Mouse (Mus musculus): ENCODE results near the gene Prdx5. TPM values are rescaled to one million over a fixed set of nuclear protein-coding genes. Genes with fewer than 3 reads are reported as not detected.

Gene Prdx5
- 144 and 154 TPM in 2 replicates for polyA plus RNA-seq (2016; fragmentation: Nextera tagmentation; extraction: Ambion mirVana)

- peak within 1 kb of the TSS; percentile 81 for H3K4me3 ChIP-seq
- WGBS, result under 1% methylated on average over 65 of the region's 65 CpGs
- peaks cover 39% of the 10 kb centered on the region for H3K4me1 ChIP-seq
- DNase-seq (ENCODE audit: extremely low spot score, low spot score), result peak; percentile 94
- no peaks in the 10 kb centered on the region for H3K27me3 ChIP-seq (ENCODE audit: poor library complexity, severe bottlenecking)
- H3K27ac ChIP-seq, result peak within 1 kb of the TSS; percentile 95
- H3K9me3 ChIP-seq, result no peaks in the 10 kb centered on the region
- H3K36me3 ChIP-seq (replicated peaks), result peaks cover 68% of the 10 kb centered on the region
Measured at GRCm38 (mm10) chr19:6909507-6910289, at the start of gene Prdx5, which contains the start of gene Trmt112. Prdx5 (minus strand) TSS chr19:6910106. Trmt112 (plus strand) TSS chr19:6909698.

DNA sequence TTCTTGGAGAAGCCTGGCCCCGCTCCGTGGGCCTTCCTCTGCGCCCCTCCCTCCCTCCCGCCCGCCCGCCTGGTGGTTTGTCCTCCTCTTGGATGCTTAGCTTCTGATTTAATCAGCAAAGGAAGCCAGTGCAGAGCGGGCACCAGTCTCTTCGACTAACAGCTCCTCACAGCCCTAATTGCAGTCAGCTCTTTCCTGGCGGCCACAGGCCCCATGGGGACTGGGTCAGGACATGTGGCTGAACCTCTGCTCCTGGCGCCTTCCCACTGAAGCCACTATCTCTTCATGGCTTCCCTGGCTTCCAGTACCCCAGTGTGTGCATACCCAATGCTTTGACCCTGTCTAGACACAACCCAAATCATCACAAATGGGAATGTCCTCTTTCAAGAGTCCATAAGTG is 46.6 kb upstream of the Prdx5 start:
- DNase-seq (ENCODE audit: extremely low spot score, low spot score), result no peak
- H3K4me1 ChIP-seq, result peaks cover 20% of the 10 kb centered on the region
- H3K27me3 ChIP-seq (ENCODE audit: poor library complexity, severe bottlenecking), result no peaks in the 10 kb centered on the region
- H3K27ac ChIP-seq, result no peak overlapping the region
- H3K9me3 ChIP-seq, result no peaks in the 10 kb centered on the region
- H3K4me3 ChIP-seq, result no peak overlapping the region
- peaks cover 67% of the 10 kb centered on the region for H3K36me3 ChIP-seq (replicated peaks)
- WGBS, result 89% methylated on average over 10 of the region's 10 CpGs

GRCm38 (mm10) chr19:6955424-6955823 is 45.5 kb upstream of the Prdx5 start:
- no peak for DNase-seq (ENCODE audit: extremely low spot score, low spot score)
- H3K4me3 ChIP-seq, result no peak overlapping the region
- peaks cover 23% of the 10 kb centered on the region for H3K4me1 ChIP-seq
- no peak overlapping the region for H3K27ac ChIP-seq
- WGBS, result 86% methylated on average over 7 of the region's 7 CpGs
- H3K27me3 ChIP-seq (ENCODE audit: poor library complexity, severe bottlenecking), result no peaks in the 10 kb centered on the region
- H3K36me3 ChIP-seq (replicated peaks), result peaks cover 64% of the 10 kb centered on the region
- no peaks in the 10 kb centered on the region for H3K9me3 ChIP-seq

- Histone ChIP-seq H3K36me3 (replicated peaks) (peaks cover 50% of the 10 kb centered on the region), H3K4me3 (peak overlapping the region; percentile 18; the same call in 1 of the 2 replicates), H3K9me3 (no peaks in the 10 kb centered on the region), H3K27me3 (ENCODE audit: poor library complexity, severe bottlenecking) (no peaks in the 10 kb centered on the region), H3K4me1 (peaks cover 33% of the 10 kb centered on the region), H3K27ac (no peak overlapping the region)
- no peak for DNase-seq (ENCODE audit: extremely low spot score, low spot score)
- WGBS, result 64% methylated on average over 9 of the region's 9 CpGs
Measured at GRCm38 (mm10) chr19:6954046-6954445, 44.1 kb upstream of the Prdx5 start.

GRCm38 (mm10) chr19:6952712-6953037 is 42.8 kb upstream of the Prdx5 start:
- no peak for DNase-seq (ENCODE audit: extremely low spot score, low spot score)
- Histone ChIP-seq H3K4me1 (peaks cover 33% of the 10 kb centered on the region), H3K9me3 (no peaks in the 10 kb centered on the region), H3K36me3 (replicated peaks) (peaks cover 42% of the 10 kb centered on the region), H3K27ac (peak overlapping the region; percentile 97), H3K27me3 (ENCODE audit: poor library complexity, severe bottlenecking) (no peaks in the 10 kb centered on the region), H3K4me3 (peak overlapping the region; percentile 69)
- 19% methylated on average over 3 of the region's 3 CpGs for WGBS

DNA sequence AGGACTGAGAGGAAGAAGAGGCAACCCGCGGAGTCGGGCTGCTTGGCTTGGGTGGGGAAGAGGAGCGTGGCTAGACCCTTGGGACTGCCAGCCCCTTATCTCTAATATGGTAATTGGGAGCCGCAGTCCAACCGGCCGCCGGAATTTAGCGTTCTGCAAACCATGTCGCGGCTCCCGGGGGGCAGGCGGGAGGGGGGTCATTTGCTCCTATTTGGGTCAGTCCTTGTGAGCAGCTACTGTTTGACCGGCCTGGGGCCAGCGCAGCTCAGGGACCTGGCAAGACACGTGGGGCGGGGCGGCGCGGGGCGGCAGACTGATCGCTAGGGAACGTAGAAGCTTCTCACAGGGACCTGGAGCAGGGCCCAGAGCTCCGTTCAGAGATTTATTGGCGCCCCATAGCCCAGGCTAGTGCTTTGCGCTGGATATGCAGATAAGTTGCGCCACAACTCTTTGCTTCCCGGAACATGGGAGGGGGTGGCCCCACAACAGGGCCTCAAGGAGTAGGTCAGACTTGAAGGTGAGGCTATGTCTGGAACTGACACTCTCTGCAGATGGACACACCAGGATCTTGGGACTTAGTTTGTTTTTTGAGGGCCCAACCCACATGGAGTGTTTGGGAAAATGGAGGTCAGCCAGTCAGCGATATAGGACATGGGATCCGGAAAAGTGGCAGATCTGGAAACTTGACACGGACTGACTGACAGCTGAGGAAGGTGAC is 42.2 kb upstream of the Prdx5 start:
- Histone ChIP-seq H3K9me3 (no peaks in the 10 kb centered on the region), H3K36me3 (replicated peaks) (peaks cover 36% of the 10 kb centered on the region), H3K4me1 (peaks cover 33% of the 10 kb centered on the region), H3K27me3 (ENCODE audit: poor library complexity, severe bottlenecking) (no peaks in the 10 kb centered on the region), H3K4me3 (peak overlapping the region; percentile 69), H3K27ac (peak overlapping the region; percentile 97)
- WGBS, result 3% methylated on average over 31 of the region's 31 CpGs
- DNase-seq (ENCODE audit: extremely low spot score, low spot score), result peak; percentile 67

GRCm38 (mm10) chr19:6951381-6951968 is 41.6 kb upstream of the Prdx5 start:
- Histone ChIP-seq H3K36me3 (replicated peaks) (peaks cover 30% of the 10 kb centered on the region), H3K27ac (peak overlapping the region; percentile 97), H3K4me1 (peaks cover 33% of the 10 kb centered on the region), H3K9me3 (no peaks in the 10 kb centered on the region), H3K4me3 (peak overlapping the region; percentile 69), H3K27me3 (ENCODE audit: poor library complexity, severe bottlenecking) (no peaks in the 10 kb centered on the region)
- DNase-seq (ENCODE audit: extremely low spot score, low spot score), result peak; percentile 93
- under 1% methylated on average over 35 of the region's 35 CpGs for WGBS

DNA sequence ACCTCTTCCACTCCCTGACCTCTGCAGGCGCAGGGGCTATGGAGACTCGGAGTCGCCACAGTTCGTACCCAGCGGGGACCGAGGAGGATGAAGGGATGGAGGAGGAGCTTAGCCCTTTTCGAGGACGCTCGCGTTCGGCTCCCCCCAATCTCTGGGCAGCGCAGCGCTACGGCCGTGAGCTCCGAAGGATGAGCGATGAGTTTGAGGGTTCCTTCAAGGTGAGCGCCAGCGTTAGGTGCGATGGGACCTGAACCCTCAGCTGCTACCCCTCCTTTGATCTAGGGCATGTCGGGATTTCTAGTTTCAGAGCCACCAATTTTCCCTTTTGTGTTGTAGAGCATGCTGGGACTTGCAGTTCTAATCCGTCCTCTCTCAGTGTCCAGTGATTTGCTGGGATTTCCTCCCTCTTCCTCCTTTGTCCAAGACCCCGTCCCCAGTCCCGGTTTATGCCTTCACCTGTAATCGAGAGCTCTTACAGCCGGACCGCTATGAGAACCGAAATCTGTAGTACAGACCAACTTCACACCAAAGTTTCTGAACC is 40.8 kb upstream of the Prdx5 start:
- Histone ChIP-seq H3K27me3 (ENCODE audit: poor library complexity, severe bottlenecking) (no peaks in the 10 kb centered on the region), H3K27ac (peak overlapping the region; percentile 97), H3K36me3 (replicated peaks) (peaks cover 26% of the 10 kb centered on the region), H3K9me3 (no peaks in the 10 kb centered on the region), H3K4me1 (peaks cover 33% of the 10 kb centered on the region), H3K4me3 (peak overlapping the region; percentile 69)
- under 1% methylated on average over 28 of the region's 28 CpGs for WGBS
- peak; percentile 73 for DNase-seq (ENCODE audit: extremely low spot score, low spot score)

- peaks cover 33% of the 10 kb centered on the region for H3K4me1 ChIP-seq
- peak overlapping the region; percentile 97 for H3K27ac ChIP-seq
- no peak for DNase-seq (ENCODE audit: extremely low spot score, low spot score)
- H3K36me3 ChIP-seq (replicated peaks), result peaks cover 25% of the 10 kb centered on the region
- H3K27me3 ChIP-seq (ENCODE audit: poor library complexity, severe bottlenecking), result no peaks in the 10 kb centered on the region
- WGBS, result 66% methylated on average over 5 of the region's 5 CpGs
- H3K9me3 ChIP-seq, result no peaks in the 10 kb centered on the region
- H3K4me3 ChIP-seq, result peak overlapping the region; percentile 69
Measured at GRCm38 (mm10) chr19:6949951-6950350, 40.0 kb upstream of the Prdx5 start.

- peaks cover 24% of the 10 kb centered on the region for H3K36me3 ChIP-seq (replicated peaks)
- no peaks in the 10 kb centered on the region for H3K27me3 ChIP-seq (ENCODE audit: poor library complexity, severe bottlenecking)
- peak overlapping the region; percentile 69; the same call in 1 of the 2 replicates for H3K4me3 ChIP-seq
- no peaks in the 10 kb centered on the region for H3K9me3 ChIP-seq
- DNase-seq (ENCODE audit: extremely low spot score, low spot score), result no peak
- no peak overlapping the region for H3K27ac ChIP-seq
- 89% methylated on average over 5 of the region's 5 CpGs for WGBS
- peaks cover 33% of the 10 kb centered on the region for H3K4me1 ChIP-seq
Measured at GRCm38 (mm10) chr19:6949532-6949931, 39.6 kb upstream of the Prdx5 start.

DNA sequence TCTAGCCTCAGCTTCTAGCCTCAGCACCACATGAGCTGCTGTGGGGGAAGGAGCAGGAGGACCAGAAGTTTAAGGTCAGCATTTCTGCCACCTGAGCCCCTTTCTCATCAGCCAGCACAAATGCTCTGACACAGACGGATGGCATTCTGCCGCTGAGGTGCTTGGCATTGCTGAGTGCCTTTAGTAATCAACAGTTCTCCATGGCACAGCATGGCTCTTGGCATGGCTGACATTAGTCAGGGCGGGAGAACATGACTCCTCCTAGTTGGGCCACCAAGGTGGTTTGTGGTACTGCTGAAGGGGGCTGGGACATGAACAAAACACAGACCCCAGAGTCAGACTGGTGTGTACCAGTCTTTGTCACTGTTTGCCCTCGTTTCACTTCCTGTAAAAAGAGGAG is 38.3 kb upstream of the Prdx5 start:
- H3K36me3 ChIP-seq (replicated peaks), result peaks cover 18% of the 10 kb centered on the region
- DNase-seq (ENCODE audit: extremely low spot score, low spot score), result no peak
- WGBS, result 84% methylated on average over 4 of the region's 4 CpGs
- H3K4me1 ChIP-seq, result peaks cover 28% of the 10 kb centered on the region
- no peaks in the 10 kb centered on the region for H3K27me3 ChIP-seq (ENCODE audit: poor library complexity, severe bottlenecking)
- H3K9me3 ChIP-seq, result no peaks in the 10 kb centered on the region
- no peak overlapping the region for H3K27ac ChIP-seq
- no peak overlapping the region for H3K4me3 ChIP-seq

DNA sequence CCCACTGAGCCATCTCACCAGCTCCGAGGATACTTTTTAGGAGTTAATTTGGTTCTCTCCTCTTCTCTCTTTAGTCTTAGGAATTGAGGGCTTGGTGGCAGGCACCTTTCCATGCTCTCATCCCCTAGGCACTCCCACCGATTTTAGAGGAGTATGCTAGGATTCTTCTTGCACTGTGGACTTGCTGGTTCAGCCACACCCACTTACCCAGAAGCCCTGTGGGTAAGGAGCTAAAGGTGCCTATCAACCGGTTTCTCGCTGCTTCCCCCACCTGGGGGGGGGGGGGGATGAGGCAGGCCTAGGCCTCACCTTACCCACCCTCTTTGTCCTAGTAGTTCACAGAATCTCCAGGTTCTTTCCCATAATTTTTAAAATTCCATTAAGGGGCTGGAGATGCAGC is 37.8 kb upstream of the Prdx5 start:
- no peak overlapping the region for H3K4me3 ChIP-seq
- 52% methylated on average over 4 of the region's 4 CpGs for WGBS
- H3K36me3 ChIP-seq (replicated peaks), result peaks cover 18% of the 10 kb centered on the region
- H3K9me3 ChIP-seq, result no peaks in the 10 kb centered on the region
- peaks cover 28% of the 10 kb centered on the region for H3K4me1 ChIP-seq
- no peaks in the 10 kb centered on the region for H3K27me3 ChIP-seq (ENCODE audit: poor library complexity, severe bottlenecking)
- no peak for DNase-seq (ENCODE audit: extremely low spot score, low spot score)
- no peak overlapping the region for H3K27ac ChIP-seq

Data from forebrain, embryonic 10.5 days (tissue).